Mouse (Mus musculus): ENCODE data around the gene Tcp1.
A peak's percentile ranks its signal among the peaks of the same experiment; 100 is the strongest.
"Not testable (repeated sequence)": the region's sequence is repeated elsewhere in the genome, so short reads cannot be mapped to it uniquely, and the experiment has no call there.

The Tcp1 gene

GRCm38 (mm10) chr17:12915488-12915880 lies at the start of gene Tcp1:
Tcp1 (plus strand) TSS chr17:12915701.
- no peak for DNase-seq (ENCODE audit: low read depth, low spot score)

GRCm38 (mm10) chr17:12866853-12867252 lies 48.6 kb upstream of the Tcp1 start:
- DNase-seq (ENCODE audit: low read depth, low spot score) = peak; percentile 54

- DNase-seq (ENCODE audit: low read depth, low spot score) = no peak
Measured at GRCm38 (mm10) chr17:12868043-12868442, 47.5 kb upstream of the Tcp1 start, which contains the start of gene Mas1. Mas1 (minus strand) TSS chr17:12868143.

GRCm38 (mm10) chr17:12868640-12869039 lies 46.9 kb upstream of the Tcp1 start:
- no peak for DNase-seq (ENCODE audit: low read depth, low spot score)

- no peak for DNase-seq (ENCODE audit: low read depth, low spot score)
Measured at GRCm38 (mm10) chr17:12872275-12873028, 43.0 kb upstream of the Tcp1 start.

- no peak for DNase-seq (ENCODE audit: low read depth, low spot score)
Measured at GRCm38 (mm10) chr17:12875734-12876133, 39.8 kb upstream of the Tcp1 start, which contains the start of gene Mrgprh. Mrgprh (plus strand) TSS chr17:12876034.

- DNase-seq (ENCODE audit: low read depth, low spot score) = peak; percentile 69
Measured at GRCm38 (mm10) chr17:12880178-12880577, 35.3 kb upstream of the Tcp1 start.

GRCm38 (mm10) chr17:12881216-12881615 lies 34.3 kb upstream of the Tcp1 start:
- no peak for DNase-seq (ENCODE audit: low read depth, low spot score)

- no peak for DNase-seq (ENCODE audit: low read depth, low spot score)
Measured at GRCm38 (mm10) chr17:12886620-12887019, 28.9 kb upstream of the Tcp1 start.

GRCm38 (mm10) chr17:12887021-12887775 lies 28.3 kb upstream of the Tcp1 start:
- DNase-seq (ENCODE audit: low read depth, low spot score) = no peak

- DNase-seq (ENCODE audit: low read depth, low spot score) = no peak
Measured at GRCm38 (mm10) chr17:12891054-12891453, 24.4 kb upstream of the Tcp1 start.

GRCm38 (mm10) chr17:12892033-12892432 lies 23.5 kb upstream of the Tcp1 start:
- no peak for DNase-seq (ENCODE audit: low read depth, low spot score)

- no peak for DNase-seq (ENCODE audit: low read depth, low spot score)
Measured at GRCm38 (mm10) chr17:12897674-12898073, 17.8 kb upstream of the Tcp1 start.

GRCm38 (mm10) chr17:12898607-12899006 lies 16.9 kb upstream of the Tcp1 start:
- not testable (repeated sequence) for DNase-seq (ENCODE audit: low read depth, low spot score)

- DNase-seq (ENCODE audit: low read depth, low spot score) = no peak
Measured at GRCm38 (mm10) chr17:12902291-12902690, 13.2 kb upstream of the Tcp1 start.

GRCm38 (mm10) chr17:12903372-12904333 lies 11.8 kb upstream of the Tcp1 start:
- no peak for DNase-seq (ENCODE audit: low read depth, low spot score)

- no peak for DNase-seq (ENCODE audit: low read depth, low spot score)
Measured at GRCm38 (mm10) chr17:12904349-12904748, 11.2 kb upstream of the Tcp1 start.

- DNase-seq (ENCODE audit: low read depth, low spot score) = no peak
Measured at GRCm38 (mm10) chr17:12905810-12906209, 9.7 kb upstream of the Tcp1 start.

- no peak for DNase-seq (ENCODE audit: low read depth, low spot score)
Measured at GRCm38 (mm10) chr17:12906436-12906835, 9.1 kb upstream of the Tcp1 start.

- no peak for DNase-seq (ENCODE audit: low read depth, low spot score)
Measured at GRCm38 (mm10) chr17:12909361-12910280, 5.9 kb upstream of the Tcp1 start, which contains the start of gene Pnldc1. Pnldc1 (minus strand) TSS chr17:12910230.
